Mouse (Mus musculus): ENCODE measurements around the gene Tpmt. TPM values are rescaled to one million over a fixed set of nuclear protein-coding genes. Genes with fewer than 3 reads are reported as not detected.

Gene Tpmt
- polyA plus RNA-seq, 1 experiment from 2014 or later, result 19.6 TPM

- no peak for ATAC-seq
- H3K9me3 ChIP-seq (replicated peaks; ENCODE audit: control insufficient read depth, low read length, poor library complexity, severe bottlenecking), result no peaks in the 10 kb centered on the region
Measured at GRCm38 (mm10) chr13:47030376-47031107, 14.0 kb downstream of the Tpmt start.

GRCm38 (mm10) chr13:47020798-47021197, 23.7 kb downstream of the Tpmt start:
- H3K36me3 ChIP-seq (ENCODE audit: control insufficient read depth, insufficient read depth, low read length), result no peaks in the 10 kb centered on the region
- no peak overlapping the region for H3K27ac ChIP-seq (ENCODE audit: low read length)
- H3K9ac ChIP-seq (ENCODE audit: low read depth, low read length), result no peak overlapping the region
- no peaks in the 10 kb centered on the region for H3K9me3 ChIP-seq (replicated peaks; ENCODE audit: control insufficient read depth, low read length, poor library complexity, severe bottlenecking)
- H3K4me2 ChIP-seq (ENCODE audit: low read length), result no peak overlapping the region
- H3K4me1 ChIP-seq (ENCODE audit: control insufficient read depth, insufficient read depth, low read length), result no peaks in the 10 kb centered on the region
- 84% methylated on average over 7 of the region's 7 CpGs for WGBS
- no peaks in the 10 kb centered on the region for H3K27me3 ChIP-seq (ENCODE audit: control insufficient read depth, insufficient read depth, low read depth, low read length)
- no peak for ATAC-seq
- H3K4me3 ChIP-seq (ENCODE audit: low read depth, low read length), result no peak overlapping the region

More at GRCm38 (mm10) chr13:47030376-47031107, 14.0 kb downstream of the Tpmt start:
- no peaks in the 10 kb centered on the region for H3K27me3 ChIP-seq (ENCODE audit: control insufficient read depth, insufficient read depth, low read depth, low read length)
- H3K4me1 ChIP-seq (ENCODE audit: control insufficient read depth, insufficient read depth, low read length), result no peaks in the 10 kb centered on the region
- WGBS, result 91% methylated on average over 17 of the region's 17 CpGs
- H3K4me2 ChIP-seq (ENCODE audit: low read length), result no peak overlapping the region
- no peak overlapping the region for H3K27ac ChIP-seq (ENCODE audit: low read length)
- no peaks in the 10 kb centered on the region for H3K36me3 ChIP-seq (ENCODE audit: control insufficient read depth, insufficient read depth, low read length)
- H3K9ac ChIP-seq (ENCODE audit: low read depth, low read length), result no peak overlapping the region
- no peak overlapping the region for H3K4me3 ChIP-seq (ENCODE audit: low read depth, low read length)

- no peaks in the 10 kb centered on the region for H3K27me3 ChIP-seq (ENCODE audit: control insufficient read depth, insufficient read depth, low read depth, low read length)
- 88% methylated on average over 7 of the region's 7 CpGs for WGBS
- no peak for ATAC-seq
Measured at GRCm38 (mm10) chr13:47019774-47020173, 24.8 kb downstream of the Tpmt start.

GRCm38 (mm10) chr13:47017259-47017658, 27.3 kb downstream of the Tpmt start:
- no peaks in the 10 kb centered on the region for H3K27me3 ChIP-seq (ENCODE audit: control insufficient read depth, insufficient read depth, low read depth, low read length)
- H3K9me3 ChIP-seq (replicated peaks; ENCODE audit: control insufficient read depth, low read length, poor library complexity, severe bottlenecking), result no peaks in the 10 kb centered on the region; the same call in 1 of the 2 replicates
- H3K4me3 ChIP-seq (ENCODE audit: low read depth, low read length), result no peak overlapping the region
- no peak overlapping the region for H3K9ac ChIP-seq (ENCODE audit: low read depth, low read length)
- ATAC-seq, result peak; percentile 77; the same call in 1 of the 2 replicates
- no peak overlapping the region for H3K27ac ChIP-seq (ENCODE audit: low read length)
- WGBS, result 47% methylated on average over 5 of the region's 5 CpGs
- H3K36me3 ChIP-seq (ENCODE audit: control insufficient read depth, insufficient read depth, low read length), result no peaks in the 10 kb centered on the region
- no peak overlapping the region for H3K4me2 ChIP-seq (ENCODE audit: low read length)
- H3K4me1 ChIP-seq (ENCODE audit: control insufficient read depth, insufficient read depth, low read length), result peaks cover 4% of the 10 kb centered on the region; the same call in 1 of the 2 replicates

More at GRCm38 (mm10) chr13:47019774-47020173, 24.8 kb downstream of the Tpmt start:
- H3K9me3 ChIP-seq (replicated peaks; ENCODE audit: control insufficient read depth, low read length, poor library complexity, severe bottlenecking), result no peaks in the 10 kb centered on the region
- H3K36me3 ChIP-seq (ENCODE audit: control insufficient read depth, insufficient read depth, low read length), result no peaks in the 10 kb centered on the region
- H3K27ac ChIP-seq (ENCODE audit: low read length), result no peak overlapping the region
- H3K9ac ChIP-seq (ENCODE audit: low read depth, low read length), result no peak overlapping the region
- H3K4me1 ChIP-seq (ENCODE audit: control insufficient read depth, insufficient read depth, low read length), result peaks cover 2% of the 10 kb centered on the region; the same call in 1 of the 2 replicates
- H3K4me2 ChIP-seq (ENCODE audit: low read length), result no peak overlapping the region
- no peak overlapping the region for H3K4me3 ChIP-seq (ENCODE audit: low read depth, low read length)

GRCm38 (mm10) chr13:47015195-47015501, 29.4 kb downstream of the Tpmt start:
- H3K27me3 ChIP-seq (ENCODE audit: control insufficient read depth, insufficient read depth, low read depth, low read length), result no peaks in the 10 kb centered on the region
- peaks cover 2% of the 10 kb centered on the region; the same call in 1 of the 2 replicates for H3K9me3 ChIP-seq (replicated peaks; ENCODE audit: control insufficient read depth, low read length, poor library complexity, severe bottlenecking)
- peak overlapping the region; percentile 67 for H3K4me3 ChIP-seq (ENCODE audit: low read depth, low read length)
- H3K4me1 ChIP-seq (ENCODE audit: control insufficient read depth, insufficient read depth, low read length), result peaks cover 4% of the 10 kb centered on the region; the same call in 1 of the 2 replicates
- ATAC-seq, result no peak; the same call in 1 of the 2 replicates
- 87% methylated on average over 5 of the region's 5 CpGs for WGBS
- peak overlapping the region; percentile 99 for H3K4me2 ChIP-seq (ENCODE audit: low read length)
- H3K27ac ChIP-seq (ENCODE audit: low read length), result no peak overlapping the region
- H3K36me3 ChIP-seq (ENCODE audit: control insufficient read depth, insufficient read depth, low read length), result no peaks in the 10 kb centered on the region
- H3K9ac ChIP-seq (ENCODE audit: low read depth, low read length), result peak overlapping the region; percentile 72

- H3K36me3 ChIP-seq (ENCODE audit: control insufficient read depth, insufficient read depth, low read length), result no peaks in the 10 kb centered on the region
- ATAC-seq, result peak; percentile 92
- 2% methylated on average over 63 of the region's 73 CpGs for WGBS
Measured at GRCm38 (mm10) chr13:47014334-47015194, 30.0 kb downstream of the Tpmt start, which contains the start of gene Nhlrc1. TSS of gene Nhlrc1 (minus strand) at chr13:47014850.

GRCm38 (mm10) chr13:47013740-47014139, 30.8 kb downstream of the Tpmt start:
- H3K4me2 ChIP-seq (ENCODE audit: low read length), result peak overlapping the region; percentile 99
- no peaks in the 10 kb centered on the region for H3K27me3 ChIP-seq (ENCODE audit: control insufficient read depth, insufficient read depth, low read depth, low read length)
- no peaks in the 10 kb centered on the region for H3K36me3 ChIP-seq (ENCODE audit: control insufficient read depth, insufficient read depth, low read length)
- H3K4me1 ChIP-seq (ENCODE audit: control insufficient read depth, insufficient read depth, low read length), result peaks cover 4% of the 10 kb centered on the region; the same call in 1 of the 2 replicates
- H3K27ac ChIP-seq (ENCODE audit: low read length), result no peak overlapping the region
- ATAC-seq, result 0 out of 2 replicates have a peak, but pooled peaks have one; percentile 1
- 60% methylated on average over 10 of the region's 10 CpGs for WGBS
- H3K9me3 ChIP-seq (replicated peaks; ENCODE audit: control insufficient read depth, low read length, poor library complexity, severe bottlenecking), result peaks cover 11% of the 10 kb centered on the region; the same call in 1 of the 2 replicates
- peak overlapping the region; percentile 67 for H3K4me3 ChIP-seq (ENCODE audit: low read depth, low read length)
- H3K9ac ChIP-seq (ENCODE audit: low read depth, low read length), result no peak overlapping the region

More at GRCm38 (mm10) chr13:47014334-47015194, 30.0 kb downstream of the Tpmt start, which contains the start of gene Nhlrc1:
- Histone ChIP-seq H3K4me3 (ENCODE audit: low read depth, low read length) (peak within 1 kb of the TSS; percentile 67), H3K4me2 (ENCODE audit: low read length) (peak within 1 kb of the TSS; percentile 99), H3K27me3 (ENCODE audit: control insufficient read depth, insufficient read depth, low read depth, low read length) (no peaks in the 10 kb centered on the region), H3K27ac (ENCODE audit: low read length) (no peak within 1 kb of the TSS), H3K4me1 (ENCODE audit: control insufficient read depth, insufficient read depth, low read length) (peaks cover 4% of the 10 kb centered on the region; the same call in 1 of the 2 replicates), H3K9me3 (replicated peaks; ENCODE audit: control insufficient read depth, low read length, poor library complexity, severe bottlenecking) (peaks cover 8% of the 10 kb centered on the region; the same call in 1 of the 2 replicates), H3K9ac (ENCODE audit: low read depth, low read length) (peak within 1 kb of the TSS; percentile 72)

GRCm38 (mm10) chr13:47001590-47001989, 42.9 kb downstream of the Tpmt start:
- no peak overlapping the region for H3K9ac ChIP-seq (ENCODE audit: low read depth, low read length)
- H3K4me3 ChIP-seq (ENCODE audit: low read depth, low read length), result no peak overlapping the region
- 92% methylated on average over 4 of the region's 4 CpGs for WGBS
- no peaks in the 10 kb centered on the region for H3K27me3 ChIP-seq (ENCODE audit: control insufficient read depth, insufficient read depth, low read depth, low read length)
- no peak overlapping the region for H3K27ac ChIP-seq (ENCODE audit: low read length)
- no peak overlapping the region for H3K4me2 ChIP-seq (ENCODE audit: low read length)
- ATAC-seq, result no peak
- no peaks in the 10 kb centered on the region for H3K4me1 ChIP-seq (ENCODE audit: control insufficient read depth, insufficient read depth, low read length)
- no peaks in the 10 kb centered on the region for H3K36me3 ChIP-seq (ENCODE audit: control insufficient read depth, insufficient read depth, low read length)
- no peaks in the 10 kb centered on the region for H3K9me3 ChIP-seq (replicated peaks; ENCODE audit: control insufficient read depth, low read length, poor library complexity, severe bottlenecking)

All from midbrain, embryonic 16.5 days (tissue).